Mouse (Mus musculus): Measurements from ENCODE around the gene Tlcd2.

Gene Tlcd2

DNA sequence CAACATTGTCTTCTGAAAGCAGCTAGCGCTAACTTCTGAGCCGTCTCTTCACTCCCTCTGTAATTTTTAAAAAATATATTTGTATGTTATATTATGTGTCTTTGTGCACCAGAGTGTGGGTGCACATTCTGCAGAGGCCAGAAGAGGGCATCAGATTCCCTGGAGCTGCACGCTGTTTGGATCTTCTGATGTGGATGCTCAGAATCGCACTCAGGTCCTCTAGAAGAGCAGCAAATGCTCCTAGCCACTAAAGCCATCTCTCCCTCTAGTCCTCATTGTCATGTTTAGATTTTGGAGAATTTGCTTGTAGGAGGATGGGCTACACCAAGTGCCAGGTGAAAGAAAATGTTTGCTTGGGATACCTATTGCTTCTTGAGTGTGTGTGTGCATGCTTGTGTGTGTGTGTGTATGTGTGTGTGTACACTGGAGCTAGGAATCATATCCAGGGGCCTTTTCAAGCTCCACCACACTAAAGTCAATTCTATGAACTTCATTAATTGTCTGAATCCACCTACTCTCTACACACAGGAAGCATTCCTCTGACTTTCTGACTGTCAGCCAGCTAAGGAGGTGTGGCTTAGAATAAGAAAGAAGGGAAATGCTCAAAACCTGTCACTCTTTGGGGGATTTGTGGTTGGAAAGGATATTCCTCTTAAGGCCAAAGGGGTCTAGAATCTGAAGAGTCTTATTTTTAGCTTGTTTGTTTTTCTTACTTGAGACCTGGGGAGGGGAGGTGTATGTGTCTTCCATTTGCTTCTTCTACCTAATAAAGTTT, 5.4 kb downstream of the Tlcd2 start:
- DNase-seq (ENCODE audit: low spot score): no peak

DNA sequence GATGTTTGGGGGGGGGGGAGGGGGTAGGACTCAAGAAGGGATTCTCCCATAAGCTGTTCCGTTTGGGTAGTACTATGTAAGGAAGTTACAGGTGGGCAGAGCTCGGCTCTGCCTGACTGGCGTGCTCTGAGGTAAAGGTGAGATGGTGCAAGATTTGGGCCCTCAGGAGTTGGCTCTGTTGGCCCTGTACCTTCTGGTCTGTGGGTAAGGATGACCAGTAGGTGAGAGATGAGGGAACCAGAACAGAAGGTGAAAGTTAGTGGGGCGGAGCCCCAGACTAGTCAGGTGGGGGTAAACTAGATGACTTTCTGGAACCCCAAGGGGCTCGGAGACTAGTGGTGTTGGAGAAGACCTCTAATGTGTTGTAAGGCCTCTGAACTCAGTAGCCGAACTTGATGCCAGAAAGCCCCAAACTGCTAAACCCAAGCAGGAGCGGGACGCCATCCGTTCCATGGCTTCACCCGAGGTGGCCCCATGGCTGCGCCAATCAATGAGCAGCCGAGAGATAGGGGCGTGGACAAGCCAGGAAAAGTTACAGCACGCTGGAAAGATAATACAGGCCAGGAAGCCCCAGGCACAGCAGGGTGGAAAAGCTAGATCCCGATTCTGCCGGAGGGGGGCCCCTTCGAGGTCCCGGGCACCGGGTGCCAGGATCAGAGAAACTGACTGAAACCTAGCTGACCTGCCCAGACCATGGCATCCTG, 6.1 kb downstream of the Tlcd2 start:
- peak; percentile 46 for DNase-seq (ENCODE audit: low spot score)

- DNase-seq (ENCODE audit: low spot score): no peak
Measured at GRCm38 (mm10) chr11:75468410-75468809, 6.9 kb downstream of the Tlcd2 start.

GRCm38 (mm10) chr11:75469261-75469660, 7.7 kb downstream of the Tlcd2 start:
- DNase-seq (ENCODE audit: low spot score): no peak

- no peak for DNase-seq (ENCODE audit: low spot score)
Measured at GRCm38 (mm10) chr11:75470675-75471074, 9.2 kb downstream of the Tlcd2 start.

GRCm38 (mm10) chr11:75472469-75473081, 11.1 kb downstream of the Tlcd2 start:
- DNase-seq (ENCODE audit: low spot score): no peak

- DNase-seq (ENCODE audit: low spot score): no peak
Measured at GRCm38 (mm10) chr11:75473376-75473775, 11.9 kb downstream of the Tlcd2 start.

GRCm38 (mm10) chr11:75486192-75486591, 24.7 kb downstream of the Tlcd2 start:
- DNase-seq (ENCODE audit: low spot score): no peak

DNA sequence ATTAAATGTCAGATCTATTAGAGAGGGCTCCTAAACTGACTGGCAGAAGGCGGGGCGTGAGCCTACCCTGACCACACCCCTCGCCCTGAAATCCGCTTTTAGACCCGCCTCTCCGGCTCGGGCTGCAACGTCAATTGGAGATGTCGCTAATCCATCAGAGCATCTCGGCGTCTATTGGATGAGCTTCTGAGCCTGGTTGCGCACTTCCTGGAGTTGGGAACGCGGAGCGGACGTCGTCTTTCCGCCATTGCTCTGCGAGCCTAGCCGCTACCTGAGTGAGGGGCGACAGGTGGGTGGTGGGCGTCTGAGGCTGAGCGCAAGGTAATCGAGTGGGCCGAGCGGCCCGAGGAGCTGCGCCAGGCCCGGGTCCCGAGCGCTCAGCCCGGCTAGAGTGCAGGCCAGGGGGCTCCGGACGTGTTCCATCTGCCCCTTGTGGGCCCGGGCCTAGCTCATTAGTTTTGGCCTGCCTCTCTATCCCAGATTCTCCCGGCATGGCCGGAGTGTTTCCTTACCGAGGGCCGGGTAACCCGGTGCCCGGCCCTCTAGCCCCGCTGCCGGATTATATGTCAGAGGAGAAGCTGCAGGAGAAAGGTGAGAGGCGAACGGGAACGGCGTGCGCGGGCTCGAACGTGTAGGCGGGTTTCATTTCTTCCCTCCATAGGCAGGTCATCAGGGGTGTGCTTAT, 25.2 kb downstream of the Tlcd2 start, which contains the start of gene Prpf8:
Gene Prpf8, plus strand, starts transcription at position 216 of the 685 bp plus-strand sequence.
- peak; percentile 96 for DNase-seq (ENCODE audit: low spot score)

DNA sequence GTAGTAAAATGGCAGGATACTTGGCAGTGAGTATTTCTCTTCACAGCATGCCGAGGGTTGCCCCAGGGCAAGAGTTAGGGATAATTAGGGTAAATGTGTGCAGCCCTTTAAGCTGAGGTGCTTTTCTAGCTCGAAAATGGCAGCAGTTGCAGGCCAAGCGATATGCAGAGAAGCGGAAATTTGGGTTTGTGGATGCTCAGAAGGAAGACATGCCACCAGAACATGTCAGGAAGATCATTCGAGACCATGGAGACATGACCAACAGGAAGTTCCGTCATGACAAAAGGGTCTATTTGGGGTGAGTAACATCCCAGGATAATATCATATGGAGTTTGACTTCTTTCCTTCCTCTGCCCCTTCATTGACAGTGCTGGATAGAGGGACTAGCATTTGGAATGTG, 26.0 kb downstream of the Tlcd2 start:
- no peak for DNase-seq (ENCODE audit: low spot score)

DNA sequence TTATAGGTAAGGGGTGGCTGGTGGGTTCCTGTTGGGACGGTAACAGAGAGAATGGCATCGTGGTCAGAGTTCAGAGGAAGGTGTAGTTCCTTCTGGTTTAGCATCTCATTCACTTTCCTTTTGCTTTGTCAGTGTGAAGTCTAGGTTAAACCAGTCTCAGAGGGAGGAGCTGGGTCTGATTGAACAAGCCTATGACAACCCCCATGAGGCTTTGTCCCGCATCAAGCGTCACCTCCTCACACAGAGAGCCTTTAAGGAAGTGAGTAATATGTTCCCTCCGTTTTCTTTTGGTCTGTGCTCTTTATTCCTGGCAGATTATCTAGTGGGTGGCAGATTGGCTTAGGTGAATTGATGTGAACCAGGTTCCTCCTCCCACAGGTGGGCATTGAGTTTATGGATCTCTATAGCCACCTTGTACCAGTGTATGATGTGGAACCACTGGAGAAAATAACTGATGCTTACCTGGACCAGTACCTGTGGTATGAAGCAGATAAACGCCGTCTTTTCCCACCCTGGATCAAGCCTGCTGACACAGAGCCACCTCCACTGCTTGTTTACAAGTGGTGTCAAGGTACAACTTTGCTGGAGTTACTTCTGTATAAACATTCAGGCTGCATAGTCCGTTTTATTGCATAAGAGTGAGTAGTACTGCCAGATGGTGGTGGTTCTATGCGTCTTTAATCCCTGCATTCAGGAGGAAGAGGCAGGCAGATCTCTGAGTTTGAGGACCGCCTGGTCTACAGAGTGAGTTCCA, 33.0 kb downstream of the Tlcd2 start:
- DNase-seq (ENCODE audit: low spot score): no peak

GRCm38 (mm10) chr11:75498126-75498525, 36.6 kb downstream of the Tlcd2 start:
- no peak for DNase-seq (ENCODE audit: low spot score)

DNA sequence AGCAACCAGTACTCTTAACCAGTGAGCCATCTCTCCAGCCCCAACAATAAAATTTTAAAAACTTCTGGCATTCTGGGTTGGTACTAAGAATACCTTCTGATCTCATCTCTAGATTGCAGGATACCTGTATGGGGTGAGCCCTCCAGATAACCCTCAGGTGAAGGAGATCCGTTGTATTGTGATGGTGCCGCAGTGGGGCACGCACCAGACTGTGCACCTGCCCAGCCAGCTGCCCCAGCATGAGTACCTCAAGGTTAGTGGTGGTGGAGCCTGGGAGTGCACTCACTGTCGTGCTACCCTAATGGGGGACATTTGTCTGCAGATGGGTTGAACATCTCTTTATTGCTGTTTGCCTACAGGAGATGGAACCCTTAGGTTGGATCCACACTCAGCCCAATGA, 46.6 kb downstream of the Tlcd2 start:
- DNase-seq (ENCODE audit: low spot score): no peak

DNA sequence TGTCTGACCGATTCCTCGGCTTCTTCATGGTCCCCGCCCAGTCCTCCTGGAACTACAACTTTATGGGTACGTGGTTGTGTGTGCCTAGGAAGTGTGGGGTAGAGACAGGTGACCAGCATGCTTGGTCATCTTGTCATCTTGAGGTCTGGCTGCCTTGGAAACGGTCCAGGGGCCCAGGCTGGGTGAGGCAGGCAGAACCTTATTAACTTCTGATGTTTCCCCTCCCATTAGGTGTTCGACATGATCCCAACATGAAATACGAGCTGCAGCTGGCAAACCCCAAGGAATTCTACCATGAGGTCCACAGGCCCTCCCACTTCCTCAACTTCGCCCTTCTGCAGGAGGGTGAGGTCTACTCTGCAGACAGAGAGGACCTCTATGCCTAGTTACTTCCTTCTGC, 47.4 kb downstream of the Tlcd2 start:
- no peak for DNase-seq (ENCODE audit: low spot score)

GRCm38 (mm10) chr11:75509741-75510626, 48.5 kb downstream of the Tlcd2 start, which contains the start of gene Rilp:
TSS of gene Rilp (plus strand) at chr11:75510094.
- peak; percentile 62 for DNase-seq (ENCODE audit: low spot score)

DNA sequence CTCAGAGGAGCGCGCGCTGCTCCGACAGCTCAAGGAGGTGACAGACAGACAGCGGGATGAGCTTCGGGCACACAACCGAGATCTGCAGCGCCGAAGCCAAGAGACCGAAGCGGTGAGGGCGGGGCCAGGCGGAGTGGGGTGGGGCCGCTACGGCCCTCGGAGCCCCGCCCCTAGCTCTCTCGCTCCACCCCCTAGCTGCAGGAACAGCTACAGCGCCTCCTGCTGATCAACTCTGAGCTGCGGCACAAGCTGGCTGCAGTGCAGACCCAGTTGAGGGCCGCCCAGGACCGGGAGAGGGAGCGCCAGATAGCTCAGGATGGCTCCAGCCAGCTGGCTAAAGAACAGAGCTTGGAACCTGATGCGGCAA, 49.1 kb downstream of the Tlcd2 start:
- DNase-seq (ENCODE audit: low spot score): peak; percentile 81

- DNase-seq (ENCODE audit: low spot score): no peak
Measured at GRCm38 (mm10) chr11:75511213-75511612, 49.7 kb downstream of the Tlcd2 start.

- no peak for DNase-seq (ENCODE audit: low spot score)
Measured at GRCm38 (mm10) chr11:75512301-75513018, 50.9 kb downstream of the Tlcd2 start.

GRCm38 (mm10) chr11:75513336-75513735, 51.8 kb downstream of the Tlcd2 start, which contains the start of gene Scarf1:
TSS of gene Scarf1 (plus strand) at chr11:75513540.
- no peak for DNase-seq (ENCODE audit: low spot score)

DNA sequence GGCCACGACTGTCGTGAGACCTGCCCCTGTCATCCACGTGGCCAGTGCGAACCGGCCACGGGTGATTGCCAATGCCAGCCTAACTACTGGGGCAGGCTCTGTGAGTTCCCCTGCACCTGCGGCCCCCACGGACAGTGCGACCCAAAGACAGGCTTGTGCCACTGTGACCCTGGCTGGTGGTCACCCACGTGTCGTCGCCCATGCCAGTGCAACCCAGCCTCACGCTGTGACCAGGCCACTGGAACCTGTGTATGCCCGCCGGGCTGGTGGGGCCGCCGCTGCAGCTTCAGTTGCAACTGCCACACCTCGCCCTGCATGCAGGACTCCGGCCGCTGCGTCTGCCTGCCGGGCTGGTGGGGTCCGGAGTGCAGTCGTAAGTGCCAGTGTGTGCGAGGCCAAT, 53.7 kb downstream of the Tlcd2 start:
- DNase-seq (ENCODE audit: low spot score): no peak

All from ovary, postnatal 10 days (tissue).